19 mouse cellular contexts compared by ENCODE assay signal in the genomic region with DNA sequence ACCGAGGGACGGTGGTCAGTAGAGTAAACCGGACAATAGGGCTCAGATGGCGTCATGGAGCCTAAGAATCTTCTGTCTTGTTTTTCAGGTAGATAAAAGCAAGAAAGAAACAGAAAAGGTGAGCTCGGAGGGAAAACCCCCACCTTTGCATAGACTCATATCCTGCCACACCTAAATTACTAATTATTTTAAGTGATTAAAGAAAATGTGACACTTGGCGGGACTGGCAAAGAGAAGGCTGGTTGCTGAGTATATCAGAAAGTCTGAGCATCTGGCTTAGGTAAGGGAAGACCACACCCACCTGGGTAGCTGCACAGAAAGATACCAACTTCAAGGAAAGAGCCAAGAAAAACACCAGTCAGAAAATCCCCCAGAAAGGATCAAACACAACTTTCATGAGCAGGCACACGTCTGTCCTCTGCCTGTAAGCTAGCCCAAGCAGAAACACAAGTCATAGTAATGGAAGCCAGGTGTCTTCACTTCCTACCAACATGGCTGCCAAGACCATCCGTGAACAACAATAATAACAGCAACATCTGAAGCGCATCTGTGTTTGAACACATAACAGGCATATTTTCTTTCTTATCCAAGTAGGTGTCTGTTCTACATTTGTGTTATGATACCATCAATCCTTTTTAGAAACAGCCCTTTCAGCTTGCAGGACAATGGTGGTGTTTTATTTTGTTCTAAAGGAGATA.
"Had no signal": no experiment of that assay in that cellular context is flagged by ENCODE, and none has a peak within 500 bp of the region (broad histone marks: within the 10 kb centered on the region; RNA-seq: fewer than 3 reads in every experiment).

No protein-coding gene starts in this region.

- H3K4me1 ChIP-seq: lung, embryonic 15.5 days; midbrain, embryonic 12.5 days; midbrain, embryonic 15.5 days; neural tube, embryonic 12.5 days; neural tube, embryonic 15.5 days; stomach, embryonic 15.5 days had no signal

- DNase-seq: kidney, postnatal 25 days; layer of hippocampus, adult 9-11 months; liver, postnatal 0 days; right cerebral cortex, adult 18-20 months; right cerebral cortex, postnatal 14 days; right cerebral cortex, postnatal 4 days; thymus, postnatal 25 days had no signal

- H3K9ac ChIP-seq: limb, embryonic 15.5 days; liver, embryonic 14.5 days; liver, postnatal 0 days; lung, embryonic 15.5 days; midbrain, embryonic 12.5 days; midbrain, embryonic 15.5 days; neural tube, embryonic 12.5 days; neural tube, embryonic 15.5 days; stomach, embryonic 15.5 days had no signal

- H3K9me3 ChIP-seq: limb, embryonic 15.5 days; lung, embryonic 15.5 days; midbrain, embryonic 12.5 days; midbrain, embryonic 15.5 days; neural tube, embryonic 12.5 days; neural tube, embryonic 15.5 days; stomach, embryonic 15.5 days had no signal

- H3K4me2 ChIP-seq: limb, embryonic 15.5 days; liver, embryonic 11.5 days; lung, embryonic 15.5 days; midbrain, embryonic 12.5 days; midbrain, embryonic 15.5 days; neural tube, embryonic 12.5 days; neural tube, embryonic 15.5 days; stomach, embryonic 15.5 days had no signal

- H3K4me3 ChIP-seq: layer of hippocampus, adult 2 months; limb, embryonic 15.5 days; lung, embryonic 15.5 days; midbrain, embryonic 12.5 days; midbrain, embryonic 15.5 days; neural tube, embryonic 12.5 days; neural tube, embryonic 15.5 days; stomach, embryonic 15.5 days had no signal

- ATAC-seq: liver, postnatal 0 days; midbrain, embryonic 15.5 days had no signal

- H3K27me3 ChIP-seq: limb, embryonic 15.5 days; lung, embryonic 15.5 days; midbrain, embryonic 12.5 days; midbrain, embryonic 15.5 days; neural tube, embryonic 12.5 days; neural tube, embryonic 15.5 days; stomach, embryonic 15.5 days had no signal

- H3K36me3 ChIP-seq: limb, embryonic 15.5 days; lung, embryonic 15.5 days; midbrain, embryonic 12.5 days; midbrain, embryonic 15.5 days; neural tube, embryonic 12.5 days; neural tube, embryonic 15.5 days; stomach, embryonic 15.5 days had no signal

- H3K27ac ChIP-seq: kidney, postnatal 0 days; layer of hippocampus, adult 2 months; limb, embryonic 15.5 days; liver, embryonic 14.5 days; lung, embryonic 15.5 days; macrophage; midbrain, embryonic 12.5 days; midbrain, embryonic 15.5 days; neural tube, embryonic 12.5 days; neural tube, embryonic 15.5 days; stomach, embryonic 15.5 days had no signal
